Mouse (Mus musculus): Measurements from ENCODE around the gene Myo1d. TPM values are rescaled to one million over a fixed set of nuclear protein-coding genes. Genes with fewer than 3 reads are reported as not detected.

Myo1d gene
- polyA plus RNA-seq, 1 experiment from 2014 or later = 50.1 TPM

DNA sequence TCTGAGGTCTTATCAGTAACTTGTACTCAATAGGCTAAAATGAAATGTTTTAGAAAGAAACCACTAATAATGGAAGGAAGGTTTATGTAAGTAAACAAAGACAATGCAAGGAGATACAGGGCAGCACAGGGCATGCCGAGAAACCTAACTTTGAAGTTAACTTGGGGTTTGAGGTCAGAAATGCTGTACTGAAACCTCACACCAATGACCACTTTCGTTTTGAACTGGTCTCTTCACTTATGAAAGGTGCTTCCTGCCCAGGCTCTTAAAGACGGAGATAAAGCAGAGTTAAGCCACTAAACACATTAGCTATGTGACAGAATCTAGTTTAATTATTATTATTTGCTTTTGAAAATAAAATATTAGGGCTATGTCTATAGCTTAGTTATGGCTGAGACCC, 204.0 kb downstream of the Myo1d start:
- H3K36me3 ChIP-seq (ENCODE audit: control insufficient read depth, insufficient read depth, low read length) = no peaks in the 10 kb centered on the region
- no peak overlapping the region for H3K4me3 ChIP-seq (ENCODE audit: low read depth, low read length)
- peaks cover 5% of the 10 kb centered on the region; the same call in 1 of the 2 replicates for H3K4me1 ChIP-seq (replicated peaks; ENCODE audit: control insufficient read depth, insufficient read depth, low read length)
- no peak for DNase-seq (ENCODE audit: low spot score)
- ATAC-seq (replicated peaks; ENCODE audit: low FRiP score, low TSS enrichment, low read depth) = no peak
- no peak overlapping the region for H3K4me2 ChIP-seq (ENCODE audit: low read length)
- no peak overlapping the region for H3K27ac ChIP-seq (ENCODE audit: low read depth)
- H3K9me3 ChIP-seq (ENCODE audit: control insufficient read depth, low read length) = no peaks in the 10 kb centered on the region
- no peak overlapping the region for H3K9ac ChIP-seq (ENCODE audit: low read length)
- 68% methylated on average over 3 of the region's 3 CpGs for WGBS
- no peaks in the 10 kb centered on the region for H3K27me3 ChIP-seq (replicated peaks; ENCODE audit: control insufficient read depth, insufficient read depth, low read length)

DNA sequence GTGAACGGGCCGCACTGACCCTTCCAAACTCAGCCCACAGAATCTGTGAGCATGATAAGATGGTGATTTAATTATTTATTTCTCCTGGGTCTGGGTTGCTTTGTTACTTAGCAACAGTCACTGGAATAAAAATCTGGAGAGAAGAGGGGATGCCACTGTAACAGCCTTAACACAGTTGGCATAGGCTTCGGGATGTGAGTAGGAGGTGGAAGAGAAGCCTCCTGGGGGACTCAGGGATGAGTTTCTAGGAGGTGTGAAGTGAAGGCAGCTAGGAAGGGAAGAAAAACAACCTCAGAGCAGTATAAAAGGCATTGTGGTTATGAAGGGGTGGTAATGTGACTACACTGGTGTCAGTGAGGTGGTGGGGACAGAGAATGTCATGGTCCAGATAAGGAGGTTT, 213.5 kb downstream of the Myo1d start:
- H3K27me3 ChIP-seq (replicated peaks; ENCODE audit: control insufficient read depth, insufficient read depth, low read length) = no peaks in the 10 kb centered on the region
- H3K9ac ChIP-seq (ENCODE audit: low read length) = no peak overlapping the region
- no peaks in the 10 kb centered on the region for H3K4me1 ChIP-seq (replicated peaks; ENCODE audit: control insufficient read depth, insufficient read depth, low read length)
- no peaks in the 10 kb centered on the region for H3K36me3 ChIP-seq (ENCODE audit: control insufficient read depth, insufficient read depth, low read length)
- ATAC-seq (replicated peaks; ENCODE audit: low FRiP score, low TSS enrichment, low read depth) = no peak
- 80% methylated on average over 3 of the region's 3 CpGs for WGBS
- H3K4me2 ChIP-seq (ENCODE audit: low read length) = no peak overlapping the region
- H3K9me3 ChIP-seq (ENCODE audit: control insufficient read depth, low read length) = no peaks in the 10 kb centered on the region
- H3K4me3 ChIP-seq (ENCODE audit: low read depth, low read length) = no peak overlapping the region
- DNase-seq (ENCODE audit: low spot score) = no peak
- no peak overlapping the region for H3K27ac ChIP-seq (ENCODE audit: low read depth)

DNA sequence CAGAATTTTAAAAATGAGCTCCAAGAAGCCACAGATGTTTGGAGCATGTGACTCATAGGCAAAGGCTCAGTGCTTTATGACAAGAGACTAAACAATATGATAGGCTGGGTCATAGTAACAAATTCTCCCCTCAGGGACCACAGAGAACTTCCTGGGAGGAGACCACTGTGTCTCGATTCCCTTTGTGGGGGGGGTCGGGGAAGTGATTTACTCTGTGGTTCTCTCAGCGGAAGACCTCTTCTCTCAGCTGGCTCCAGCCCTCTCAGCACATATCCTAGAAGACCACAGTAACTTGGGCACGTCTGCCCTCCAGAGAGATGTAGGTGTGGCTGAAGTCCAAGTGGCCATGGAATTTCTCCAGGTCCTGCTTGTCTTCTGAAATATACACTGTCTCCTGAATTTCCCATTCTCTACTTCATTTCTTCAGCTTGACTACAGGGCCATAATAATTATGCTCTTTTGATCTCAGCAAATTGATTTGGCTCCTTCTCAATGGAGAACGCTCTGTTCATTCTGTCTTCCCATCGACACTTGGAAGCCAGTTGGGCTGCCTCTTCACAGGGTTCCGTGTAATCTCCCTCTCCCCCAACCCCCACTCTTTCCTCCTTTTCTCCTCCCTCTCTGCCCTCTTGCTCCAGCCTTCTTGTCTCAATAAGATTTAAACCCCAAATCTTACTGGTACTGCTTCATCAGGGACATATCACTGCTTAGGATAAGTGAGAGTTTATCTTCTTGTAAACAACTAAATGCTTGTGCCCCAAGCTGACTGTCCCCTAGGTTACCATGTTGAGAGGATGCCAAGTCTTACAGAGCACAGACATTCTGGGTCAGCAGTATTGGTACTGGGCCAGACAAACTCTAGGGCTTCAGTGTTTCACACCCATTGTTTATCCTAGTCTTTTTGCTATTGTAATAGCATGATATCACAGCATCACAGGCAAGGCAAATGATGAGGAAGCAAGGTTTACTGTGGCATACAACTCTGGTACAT, 214.6 kb downstream of the Myo1d start:
- H3K4me3 ChIP-seq (ENCODE audit: low read depth, low read length) = no peak overlapping the region
- no peak overlapping the region for H3K4me2 ChIP-seq (ENCODE audit: low read length)
- 74% methylated on average over 7 of the region's 7 CpGs for WGBS
- no peaks in the 10 kb centered on the region for H3K9me3 ChIP-seq (ENCODE audit: control insufficient read depth, low read length)
- no peak for ATAC-seq (replicated peaks; ENCODE audit: low FRiP score, low TSS enrichment, low read depth)
- no peaks in the 10 kb centered on the region for H3K4me1 ChIP-seq (replicated peaks; ENCODE audit: control insufficient read depth, insufficient read depth, low read length)
- H3K27ac ChIP-seq (ENCODE audit: low read depth) = no peak overlapping the region
- no peak overlapping the region for H3K9ac ChIP-seq (ENCODE audit: low read length)
- no peak for DNase-seq (ENCODE audit: low spot score)
- no peaks in the 10 kb centered on the region for H3K36me3 ChIP-seq (ENCODE audit: control insufficient read depth, insufficient read depth, low read length)
- H3K27me3 ChIP-seq (replicated peaks; ENCODE audit: control insufficient read depth, insufficient read depth, low read length) = no peaks in the 10 kb centered on the region

DNA sequence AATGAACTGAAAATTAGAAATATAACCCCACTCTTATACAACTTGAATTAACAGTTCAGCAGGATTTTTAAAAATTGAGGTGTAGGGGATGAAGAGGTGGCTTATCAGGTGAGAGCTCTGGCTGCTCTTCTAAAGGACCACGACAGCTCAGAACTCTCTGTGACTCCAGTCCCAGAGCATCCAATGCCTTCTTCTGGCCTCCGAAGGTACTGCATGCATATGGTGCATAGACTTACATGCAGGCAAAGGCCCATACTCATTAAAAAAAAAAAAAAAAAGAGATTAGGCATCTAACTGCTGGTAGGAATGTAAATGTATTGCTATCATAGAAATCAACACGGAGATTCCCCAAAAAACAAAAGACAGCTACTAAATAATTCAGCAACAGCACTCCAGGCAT, 217.3 kb downstream of the Myo1d start:
- DNase-seq (ENCODE audit: low spot score) = no peak

DNA sequence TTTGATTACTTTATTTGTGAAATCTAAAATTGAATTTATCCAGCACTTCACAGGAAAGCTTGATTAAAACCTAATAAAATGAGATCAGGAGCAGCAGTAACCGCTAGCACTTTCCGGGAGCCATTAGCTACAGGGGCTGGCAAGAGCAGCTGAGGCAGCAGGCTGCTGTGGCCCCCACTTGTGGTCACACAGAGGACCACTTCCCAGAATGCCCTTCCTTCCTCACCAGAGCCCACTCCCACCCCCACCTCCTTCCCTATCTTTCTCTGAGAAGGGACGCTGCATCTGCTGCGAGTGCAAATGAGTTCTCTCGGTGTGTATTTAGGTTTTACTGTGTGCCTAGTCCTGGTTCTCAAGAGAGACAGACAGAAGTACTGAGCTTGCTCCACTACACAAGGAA, 219.1 kb downstream of the Myo1d start:
- Histone ChIP-seq H3K36me3 (ENCODE audit: control insufficient read depth, insufficient read depth, low read length) (no peaks in the 10 kb centered on the region), H3K4me1 (replicated peaks; ENCODE audit: control insufficient read depth, insufficient read depth, low read length) (no peaks in the 10 kb centered on the region), H3K4me3 (ENCODE audit: low read depth, low read length) (no peak overlapping the region), H3K27ac (ENCODE audit: low read depth) (no peak overlapping the region), H3K9ac (ENCODE audit: low read length) (no peak overlapping the region), H3K27me3 (replicated peaks; ENCODE audit: control insufficient read depth, insufficient read depth, low read length) (no peaks in the 10 kb centered on the region), H3K9me3 (ENCODE audit: control insufficient read depth, low read length) (no peaks in the 10 kb centered on the region), H3K4me2 (ENCODE audit: low read length) (no peak overlapping the region)
- ATAC-seq (replicated peaks; ENCODE audit: low FRiP score, low TSS enrichment, low read depth) (no peak), DNase-seq (ENCODE audit: low spot score) (no peak)
- WGBS = 80% methylated on average over 5 of the region's 5 CpGs

More for the DNA sequence above, 217.3 kb downstream of the Myo1d start:
- ATAC-seq (replicated peaks; ENCODE audit: low FRiP score, low TSS enrichment, low read depth) = no peak
- 45% methylated on average over 3 of the region's 3 CpGs for WGBS
- H3K9ac ChIP-seq (ENCODE audit: low read length) = no peak overlapping the region
- no peaks in the 10 kb centered on the region for H3K27me3 ChIP-seq (replicated peaks; ENCODE audit: control insufficient read depth, insufficient read depth, low read length)
- no peak overlapping the region for H3K27ac ChIP-seq (ENCODE audit: low read depth)
- H3K36me3 ChIP-seq (ENCODE audit: control insufficient read depth, insufficient read depth, low read length) = no peaks in the 10 kb centered on the region
- H3K4me1 ChIP-seq (replicated peaks; ENCODE audit: control insufficient read depth, insufficient read depth, low read length) = no peaks in the 10 kb centered on the region
- no peak overlapping the region for H3K4me2 ChIP-seq (ENCODE audit: low read length)
- no peaks in the 10 kb centered on the region for H3K9me3 ChIP-seq (ENCODE audit: control insufficient read depth, low read length)
- no peak overlapping the region for H3K4me3 ChIP-seq (ENCODE audit: low read depth, low read length)

DNA sequence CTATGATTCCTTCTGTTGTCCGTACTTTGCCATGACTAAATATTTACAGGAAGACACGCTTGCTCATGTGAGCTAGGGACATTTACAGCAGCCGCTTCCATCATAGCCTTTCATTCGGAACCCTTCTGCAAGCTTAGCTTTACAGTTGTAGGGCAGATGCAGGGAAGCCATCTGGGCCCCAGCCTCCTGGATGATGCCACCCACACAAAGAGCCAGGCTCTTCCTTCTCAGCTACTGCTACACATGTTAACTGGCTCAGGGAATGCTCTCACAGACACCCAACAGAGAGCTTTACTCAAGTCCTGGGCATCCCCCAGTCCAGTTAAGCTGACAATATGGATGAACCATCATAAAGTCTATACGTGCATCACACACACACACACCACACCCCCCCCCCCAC, 224.4 kb downstream of the Myo1d start:
- no peak for DNase-seq (ENCODE audit: low spot score)
- Histone ChIP-seq H3K4me3 (ENCODE audit: low read depth, low read length) (no peak overlapping the region), H3K36me3 (ENCODE audit: control insufficient read depth, insufficient read depth, low read length) (no peaks in the 10 kb centered on the region), H3K4me2 (ENCODE audit: low read length) (no peak overlapping the region), H3K9me3 (ENCODE audit: control insufficient read depth, low read length) (no peaks in the 10 kb centered on the region), H3K27me3 (replicated peaks; ENCODE audit: control insufficient read depth, insufficient read depth, low read length) (no peaks in the 10 kb centered on the region), H3K27ac (ENCODE audit: low read depth) (no peak overlapping the region), H3K9ac (ENCODE audit: low read length) (no peak overlapping the region), H3K4me1 (replicated peaks; ENCODE audit: control insufficient read depth, insufficient read depth, low read length) (no peaks in the 10 kb centered on the region)
- ATAC-seq (replicated peaks; ENCODE audit: low FRiP score, low TSS enrichment, low read depth) = no peak
- WGBS = 81% methylated on average over 5 of the region's 5 CpGs

DNA sequence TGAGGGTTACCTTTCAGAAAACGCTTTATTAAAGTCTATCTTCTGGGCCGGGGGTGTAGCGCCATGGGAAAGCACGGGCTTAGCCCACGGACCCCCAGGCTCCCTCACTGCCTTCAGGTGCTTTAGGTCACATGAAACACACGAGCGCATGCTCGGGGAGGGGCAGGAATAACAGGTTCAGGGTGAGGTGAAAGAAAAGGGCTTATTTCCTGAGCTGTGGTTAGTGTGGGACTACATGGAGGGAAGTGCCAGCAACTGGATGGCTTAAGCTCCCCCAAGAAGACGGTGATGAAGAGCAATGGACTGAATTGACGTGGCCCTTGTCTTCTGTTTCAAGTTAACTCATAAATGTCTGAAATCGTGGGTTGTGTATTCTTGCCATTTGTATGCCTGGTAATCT, 226.8 kb downstream of the Myo1d start:
- 78% methylated on average over 11 of the region's 11 CpGs for WGBS

DNA sequence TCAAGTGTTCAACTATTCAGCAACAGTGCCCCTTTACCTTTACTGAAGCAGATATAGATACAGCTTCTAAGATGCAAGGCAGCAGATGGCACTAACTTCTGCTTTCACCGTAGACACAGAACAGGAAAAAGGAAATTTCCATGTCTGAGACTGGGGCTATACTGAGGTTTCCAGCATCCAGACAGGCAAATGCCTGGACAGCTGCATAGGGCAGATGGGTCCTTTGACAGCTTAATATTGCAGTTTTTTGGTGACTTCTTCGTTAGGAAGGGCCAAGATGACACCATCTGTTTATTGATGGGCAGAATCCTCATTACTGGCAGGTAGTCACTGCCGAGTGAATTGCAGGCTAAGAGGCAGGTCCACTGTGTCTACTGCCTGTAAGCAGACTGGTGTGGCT, 228.2 kb downstream of the Myo1d start:
- no peaks in the 10 kb centered on the region for H3K4me1 ChIP-seq (replicated peaks; ENCODE audit: control insufficient read depth, insufficient read depth, low read length)
- H3K9ac ChIP-seq (ENCODE audit: low read length) = no peak overlapping the region
- no peaks in the 10 kb centered on the region for H3K36me3 ChIP-seq (ENCODE audit: control insufficient read depth, insufficient read depth, low read length)
- no peak overlapping the region for H3K4me3 ChIP-seq (ENCODE audit: low read depth, low read length)
- no peaks in the 10 kb centered on the region for H3K27me3 ChIP-seq (replicated peaks; ENCODE audit: control insufficient read depth, insufficient read depth, low read length)
- no peaks in the 10 kb centered on the region for H3K9me3 ChIP-seq (ENCODE audit: control insufficient read depth, low read length)
- H3K4me2 ChIP-seq (ENCODE audit: low read length) = no peak overlapping the region
- DNase-seq (ENCODE audit: low spot score) = no peak
- ATAC-seq (replicated peaks; ENCODE audit: low FRiP score, low TSS enrichment, low read depth) = no peak
- WGBS = 57% methylated on average over 3 of the region's 3 CpGs
- H3K27ac ChIP-seq (ENCODE audit: low read depth) = no peak overlapping the region

More for the DNA sequence above, 226.8 kb downstream of the Myo1d start:
- Histone ChIP-seq H3K27me3 (replicated peaks; ENCODE audit: control insufficient read depth, insufficient read depth, low read length) (no peaks in the 10 kb centered on the region), H3K36me3 (ENCODE audit: control insufficient read depth, insufficient read depth, low read length) (no peaks in the 10 kb centered on the region), H3K9ac (ENCODE audit: low read length) (no peak overlapping the region), H3K4me3 (ENCODE audit: low read depth, low read length) (no peak overlapping the region), H3K4me2 (ENCODE audit: low read length) (no peak overlapping the region), H3K9me3 (ENCODE audit: control insufficient read depth, low read length) (no peaks in the 10 kb centered on the region), H3K27ac (ENCODE audit: low read depth) (no peak overlapping the region), H3K4me1 (replicated peaks; ENCODE audit: control insufficient read depth, insufficient read depth, low read length) (no peaks in the 10 kb centered on the region)
- DNase-seq (ENCODE audit: low spot score) = no peak
- ATAC-seq (replicated peaks; ENCODE audit: low FRiP score, low TSS enrichment, low read depth) = no peak

DNA sequence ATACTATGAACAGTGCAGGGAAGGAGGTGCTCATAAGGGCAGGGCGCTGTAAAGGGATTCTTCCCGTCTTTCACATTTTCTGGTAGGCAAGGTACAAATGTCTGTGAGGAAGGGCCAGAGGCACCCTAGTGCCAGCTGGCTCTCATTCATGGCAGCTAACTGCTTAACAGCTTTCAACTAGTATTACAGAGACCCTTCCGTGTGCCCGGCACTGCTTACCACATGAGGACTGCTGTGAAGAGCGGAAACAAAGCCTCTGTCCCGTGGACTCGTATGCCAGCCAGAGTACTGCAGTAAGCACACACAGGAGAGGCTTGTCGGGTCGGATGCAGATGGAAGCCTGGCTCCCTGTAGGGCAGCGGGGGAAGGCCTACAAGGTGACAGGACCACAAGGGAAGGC, 229.6 kb downstream of the Myo1d start:
- Histone ChIP-seq H3K9me3 (ENCODE audit: control insufficient read depth, low read length) (no peaks in the 10 kb centered on the region), H3K4me3 (ENCODE audit: low read depth, low read length) (no peak overlapping the region), H3K27me3 (replicated peaks; ENCODE audit: control insufficient read depth, insufficient read depth, low read length) (no peaks in the 10 kb centered on the region), H3K9ac (ENCODE audit: low read length) (no peak overlapping the region), H3K36me3 (ENCODE audit: control insufficient read depth, insufficient read depth, low read length) (no peaks in the 10 kb centered on the region), H3K4me1 (replicated peaks; ENCODE audit: control insufficient read depth, insufficient read depth, low read length) (no peaks in the 10 kb centered on the region), H3K4me2 (ENCODE audit: low read length) (no peak overlapping the region), H3K27ac (ENCODE audit: low read depth) (no peak overlapping the region)
- no peak for ATAC-seq (replicated peaks; ENCODE audit: low FRiP score, low TSS enrichment, low read depth)
- WGBS = 84% methylated on average over 10 of the region's 10 CpGs
- DNase-seq (ENCODE audit: low spot score) = no peak

Data from intestine, embryonic 14.5 days (tissue).